Mouse (Mus musculus): ENCODE results near the gene Pon1. TPM values are rescaled to one million over a fixed set of nuclear protein-coding genes. Genes with fewer than 3 reads are reported as not detected.
"Not testable (repeated sequence)": the region's sequence is repeated elsewhere in the genome, so short reads cannot be mapped to it uniquely, and the experiment has no call there.

Pon1 gene
- polyA plus RNA-seq (2016; fragmentation: Nextera tagmentation; extraction: Ambion mirVana), result 0.23 TPM in 1 of 2 replicates, not detected in the other

- 37% methylated on average over 5 of the region's 5 CpGs for WGBS
- H3K4me3 ChIP-seq (replicated peaks), result no peak within 1 kb of the TSS
- 0 out of 2 replicates have a peak, but pooled peaks have one; percentile 29 for ATAC-seq (ENCODE audit: insufficient number of reproducible peaks, insufficient read depth, low FRiP score, low TSS enrichment, low read depth)
- no peak within 1 kb of the TSS for H3K9ac ChIP-seq (replicated peaks)
- H3K9me3 ChIP-seq, result 0 out of 2 replicates have a peak, but pooled peaks cover 4% of the 10 kb centered on the region
- no peak within 1 kb of the TSS for H3K27ac ChIP-seq
- no peaks in the 10 kb centered on the region for H3K27me3 ChIP-seq
- H3K4me2 ChIP-seq, result no peak within 1 kb of the TSS
- H3K4me1 ChIP-seq (replicated peaks), result peaks cover 8% of the 10 kb centered on the region
- no peaks in the 10 kb centered on the region for H3K36me3 ChIP-seq
Observed at GRCm38 (mm10) chr6:5193693-5194092, at the start of gene Pon1. Pon1 (minus strand) TSS chr6:5193946.

- Histone ChIP-seq H3K4me2 (no peak overlapping the region), H3K27ac (no peak overlapping the region), H3K9me3 (no peaks in the 10 kb centered on the region), H3K4me1 (replicated peaks) (no peaks in the 10 kb centered on the region; the same call in 1 of the 2 replicates), H3K36me3 (no peaks in the 10 kb centered on the region), H3K4me3 (replicated peaks) (no peak overlapping the region), H3K9ac (replicated peaks) (no peak overlapping the region), H3K27me3 (no peaks in the 10 kb centered on the region)
- WGBS, result 92% methylated on average over 3 of the region's 3 CpGs
- ATAC-seq (ENCODE audit: insufficient number of reproducible peaks, insufficient read depth, low FRiP score, low TSS enrichment, low read depth), result no peak
Observed at GRCm38 (mm10) chr6:5238799-5239198, 45.1 kb upstream of the Pon1 start.

GRCm38 (mm10) chr6:5237510-5237909, 43.8 kb upstream of the Pon1 start:
- no peak overlapping the region for H3K27ac ChIP-seq
- no peak for ATAC-seq (ENCODE audit: insufficient number of reproducible peaks, insufficient read depth, low FRiP score, low TSS enrichment, low read depth)
- no peak overlapping the region for H3K4me2 ChIP-seq
- no peaks in the 10 kb centered on the region for H3K36me3 ChIP-seq
- no peaks in the 10 kb centered on the region for H3K27me3 ChIP-seq
- WGBS, result 82% methylated on average over 4 of the region's 4 CpGs
- no peaks in the 10 kb centered on the region; the same call in 1 of the 2 replicates for H3K4me1 ChIP-seq (replicated peaks)
- H3K9ac ChIP-seq (replicated peaks), result no peak overlapping the region
- H3K9me3 ChIP-seq, result no peaks in the 10 kb centered on the region
- H3K4me3 ChIP-seq (replicated peaks), result no peak overlapping the region

- H3K4me3 ChIP-seq (replicated peaks), result no peak overlapping the region
- H3K27me3 ChIP-seq, result no peaks in the 10 kb centered on the region
- H3K9ac ChIP-seq (replicated peaks), result no peak overlapping the region
- no peak overlapping the region for H3K4me2 ChIP-seq
- no peak for ATAC-seq (ENCODE audit: insufficient number of reproducible peaks, insufficient read depth, low FRiP score, low TSS enrichment, low read depth)
- H3K9me3 ChIP-seq, result no peaks in the 10 kb centered on the region
- H3K27ac ChIP-seq, result no peak overlapping the region
- no peaks in the 10 kb centered on the region for H3K36me3 ChIP-seq
- no peaks in the 10 kb centered on the region; the same call in 1 of the 2 replicates for H3K4me1 ChIP-seq (replicated peaks)
- WGBS, result 85% methylated on average over 8 of the region's 8 CpGs
Observed at GRCm38 (mm10) chr6:5236843-5237371, 43.2 kb upstream of the Pon1 start.

GRCm38 (mm10) chr6:5234563-5234962, 40.8 kb upstream of the Pon1 start:
- no peak overlapping the region for H3K9ac ChIP-seq (replicated peaks)
- H3K27ac ChIP-seq, result no peak overlapping the region
- H3K27me3 ChIP-seq, result no peaks in the 10 kb centered on the region
- no peak overlapping the region for H3K4me2 ChIP-seq
- H3K36me3 ChIP-seq, result no peaks in the 10 kb centered on the region
- no peaks in the 10 kb centered on the region for H3K9me3 ChIP-seq
- H3K4me1 ChIP-seq (replicated peaks), result no peaks in the 10 kb centered on the region; the same call in 1 of the 2 replicates
- WGBS, result 88% methylated on average over 3 of the region's 3 CpGs
- ATAC-seq (ENCODE audit: insufficient number of reproducible peaks, insufficient read depth, low FRiP score, low TSS enrichment, low read depth), result no peak
- H3K4me3 ChIP-seq (replicated peaks), result no peak overlapping the region

- Histone ChIP-seq H3K9ac (replicated peaks) (no peak overlapping the region), H3K4me2 (no peak overlapping the region), H3K27ac (no peak overlapping the region), H3K27me3 (no peaks in the 10 kb centered on the region), H3K4me1 (replicated peaks) (no peaks in the 10 kb centered on the region; the same call in 1 of the 2 replicates), H3K36me3 (no peaks in the 10 kb centered on the region), H3K9me3 (no peaks in the 10 kb centered on the region), H3K4me3 (replicated peaks) (no peak overlapping the region)
- no peak for ATAC-seq (ENCODE audit: insufficient number of reproducible peaks, insufficient read depth, low FRiP score, low TSS enrichment, low read depth)
- WGBS, result 97% methylated on average over 1 of the region's 1 CpGs
Observed at GRCm38 (mm10) chr6:5233812-5234211, 40.1 kb upstream of the Pon1 start.

- no peaks in the 10 kb centered on the region for H3K4me1 ChIP-seq (replicated peaks)
- no peaks in the 10 kb centered on the region for H3K27me3 ChIP-seq
- H3K4me3 ChIP-seq (replicated peaks), result no peak overlapping the region
- no peak overlapping the region for H3K4me2 ChIP-seq
- no peaks in the 10 kb centered on the region for H3K36me3 ChIP-seq
- 90% methylated on average over 4 of the region's 4 CpGs for WGBS
- no peak overlapping the region for H3K27ac ChIP-seq
- H3K9me3 ChIP-seq, result no peaks in the 10 kb centered on the region
- ATAC-seq (ENCODE audit: insufficient number of reproducible peaks, insufficient read depth, low FRiP score, low TSS enrichment, low read depth), result no peak
- H3K9ac ChIP-seq (replicated peaks), result no peak overlapping the region
Observed at GRCm38 (mm10) chr6:5232022-5232421, 38.3 kb upstream of the Pon1 start.

GRCm38 (mm10) chr6:5230261-5230660, 36.5 kb upstream of the Pon1 start:
- ATAC-seq (ENCODE audit: insufficient number of reproducible peaks, insufficient read depth, low FRiP score, low TSS enrichment, low read depth), result no peak
- Histone ChIP-seq H3K9me3 (no peaks in the 10 kb centered on the region), H3K4me2 (no peak overlapping the region), H3K27ac (no peak overlapping the region), H3K4me3 (replicated peaks) (no peak overlapping the region), H3K36me3 (no peaks in the 10 kb centered on the region), H3K9ac (replicated peaks) (no peak overlapping the region), H3K27me3 (no peaks in the 10 kb centered on the region), H3K4me1 (replicated peaks) (no peaks in the 10 kb centered on the region)
- WGBS, result 93% methylated on average over 5 of the region's 5 CpGs

- H3K4me1 ChIP-seq (replicated peaks); H3K36me3 ChIP-seq; H3K27ac ChIP-seq; H3K9ac ChIP-seq (replicated peaks); H3K9me3 ChIP-seq; H3K4me2 ChIP-seq; H3K27me3 ChIP-seq; H3K4me3 ChIP-seq (replicated peaks); ATAC-seq (ENCODE audit: insufficient number of reproducible peaks, insufficient read depth, low FRiP score, low TSS enrichment, low read depth): not testable (repeated sequence)
- WGBS, result 92% methylated on average over 2 of the region's 2 CpGs
Observed at GRCm38 (mm10) chr6:5223551-5223950, 29.8 kb upstream of the Pon1 start.

GRCm38 (mm10) chr6:5222080-5222479, 28.3 kb upstream of the Pon1 start:
- no peaks in the 10 kb centered on the region for H3K4me1 ChIP-seq (replicated peaks)
- no peak overlapping the region for H3K9ac ChIP-seq (replicated peaks)
- WGBS, result 65% methylated on average over 3 of the region's 3 CpGs
- no peak overlapping the region for H3K4me3 ChIP-seq (replicated peaks)
- no peak for ATAC-seq (ENCODE audit: insufficient number of reproducible peaks, insufficient read depth, low FRiP score, low TSS enrichment, low read depth)
- H3K36me3 ChIP-seq, result no peaks in the 10 kb centered on the region
- no peaks in the 10 kb centered on the region for H3K9me3 ChIP-seq
- H3K4me2 ChIP-seq, result no peak overlapping the region
- H3K27me3 ChIP-seq, result no peaks in the 10 kb centered on the region
- H3K27ac ChIP-seq, result no peak overlapping the region

GRCm38 (mm10) chr6:5218190-5218589, 24.4 kb upstream of the Pon1 start:
- Histone ChIP-seq H3K4me2 (no peak overlapping the region), H3K27me3 (no peaks in the 10 kb centered on the region), H3K4me1 (replicated peaks) (no peaks in the 10 kb centered on the region), H3K9ac (replicated peaks) (no peak overlapping the region), H3K27ac (no peak overlapping the region), H3K36me3 (no peaks in the 10 kb centered on the region), H3K9me3 (no peaks in the 10 kb centered on the region), H3K4me3 (replicated peaks) (no peak overlapping the region)
- 91% methylated on average over 4 of the region's 4 CpGs for WGBS
- no peak for ATAC-seq (ENCODE audit: insufficient number of reproducible peaks, insufficient read depth, low FRiP score, low TSS enrichment, low read depth)

GRCm38 (mm10) chr6:5207817-5208216, 14.1 kb upstream of the Pon1 start:
- no peaks in the 10 kb centered on the region for H3K27me3 ChIP-seq
- no peaks in the 10 kb centered on the region for H3K4me1 ChIP-seq (replicated peaks)
- 73% methylated on average over 2 of the region's 2 CpGs for WGBS
- H3K4me3 ChIP-seq (replicated peaks), result no peak overlapping the region
- H3K27ac ChIP-seq, result no peak overlapping the region
- no peaks in the 10 kb centered on the region for H3K36me3 ChIP-seq
- H3K9ac ChIP-seq (replicated peaks), result no peak overlapping the region
- ATAC-seq (ENCODE audit: insufficient number of reproducible peaks, insufficient read depth, low FRiP score, low TSS enrichment, low read depth), result no peak
- no peak overlapping the region for H3K4me2 ChIP-seq
- no peaks in the 10 kb centered on the region for H3K9me3 ChIP-seq
